Mouse (Mus musculus): ENCODE data around the gene 1600014C23Rik. TPM values are rescaled to one million over a fixed set of nuclear protein-coding genes. Genes with fewer than 3 reads are reported as not detected.

Gene 1600014C23Rik
- polyA plus RNA-seq, 1 experiment from 2014 or later, result not detected

- no peak overlapping the region for H3K4me3 ChIP-seq (ENCODE audit: low read depth, low read length)
- no peaks in the 10 kb centered on the region for H3K9me3 ChIP-seq (ENCODE audit: control insufficient read depth, low read length)
- peaks cover 38% of the 10 kb centered on the region for H3K4me1 ChIP-seq (replicated peaks; ENCODE audit: control insufficient read depth, insufficient read depth, low read length)
- ATAC-seq (replicated peaks; ENCODE audit: low FRiP score), result peak; percentile 78
- H3K4me2 ChIP-seq, result peak overlapping the region; percentile 43
- H3K36me3 ChIP-seq (ENCODE audit: control insufficient read depth, insufficient read depth, low read length), result peaks cover 10% of the 10 kb centered on the region
- H3K9ac ChIP-seq (ENCODE audit: low read depth, low read length), result peak overlapping the region; percentile 25
- H3K27ac ChIP-seq (ENCODE audit: low read depth, low read length), result peak overlapping the region; percentile 50
- DNase-seq (ENCODE audit: low spot score), result no peak
- no peaks in the 10 kb centered on the region for H3K27me3 ChIP-seq (replicated peaks; ENCODE audit: control insufficient read depth, insufficient read depth, low read length)
- WGBS, result 55% methylated on average over 23 of the region's 23 CpGs
Observed at GRCm38 (mm10) chr17:45695227-45696120, 38.2 kb downstream of the 1600014C23Rik start.

DNA sequence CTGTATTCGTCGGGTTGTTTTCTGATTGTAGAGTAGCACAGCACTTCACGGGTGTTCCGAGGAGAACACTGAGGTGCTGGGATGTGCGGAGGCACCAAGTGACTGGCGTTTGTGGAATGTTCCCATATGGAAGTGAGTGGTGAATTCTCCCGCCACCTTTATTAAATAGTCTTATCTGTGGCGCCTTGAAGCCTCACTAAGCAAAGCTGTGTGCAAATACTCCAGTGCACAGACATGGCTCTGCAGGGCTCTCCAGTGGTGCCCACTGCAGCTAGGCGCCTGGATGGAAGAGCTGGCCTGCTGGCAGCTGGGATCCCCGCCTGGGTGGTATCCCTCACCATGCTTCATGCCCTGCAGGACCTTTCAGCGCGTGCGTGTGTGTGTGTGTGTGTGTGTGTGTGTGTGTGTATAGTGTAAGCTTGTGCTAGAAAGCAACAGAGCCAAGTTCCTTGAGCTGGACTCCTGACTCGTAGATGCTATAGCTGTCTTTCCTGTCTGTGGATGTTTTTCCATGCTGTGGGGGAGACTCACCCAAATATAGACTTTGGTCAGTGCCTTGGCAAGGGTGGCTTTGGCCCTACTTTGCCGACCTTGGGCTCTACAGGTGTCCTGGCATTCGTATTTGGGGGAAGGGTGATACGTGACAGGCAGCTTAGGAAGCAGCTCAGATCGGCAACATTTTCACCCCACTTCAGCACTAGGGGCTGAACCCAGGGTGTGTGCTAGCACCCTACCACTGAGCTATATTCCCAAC, 39.7 kb downstream of the 1600014C23Rik start:
- no peak overlapping the region for H3K9ac ChIP-seq (ENCODE audit: low read depth, low read length)
- H3K4me3 ChIP-seq (ENCODE audit: low read depth, low read length), result no peak overlapping the region
- H3K4me1 ChIP-seq (replicated peaks; ENCODE audit: control insufficient read depth, insufficient read depth, low read length), result peaks cover 31% of the 10 kb centered on the region
- no peaks in the 10 kb centered on the region for H3K9me3 ChIP-seq (ENCODE audit: control insufficient read depth, low read length)
- no peak overlapping the region for H3K27ac ChIP-seq (ENCODE audit: low read depth, low read length)
- H3K27me3 ChIP-seq (replicated peaks; ENCODE audit: control insufficient read depth, insufficient read depth, low read length), result no peaks in the 10 kb centered on the region
- DNase-seq (ENCODE audit: low spot score) (no peak), ATAC-seq (replicated peaks; ENCODE audit: low FRiP score) (no peak)
- peaks cover 10% of the 10 kb centered on the region for H3K36me3 ChIP-seq (ENCODE audit: control insufficient read depth, insufficient read depth, low read length)
- no peak overlapping the region for H3K4me2 ChIP-seq
- 74% methylated on average over 18 of the region's 18 CpGs for WGBS

DNA sequence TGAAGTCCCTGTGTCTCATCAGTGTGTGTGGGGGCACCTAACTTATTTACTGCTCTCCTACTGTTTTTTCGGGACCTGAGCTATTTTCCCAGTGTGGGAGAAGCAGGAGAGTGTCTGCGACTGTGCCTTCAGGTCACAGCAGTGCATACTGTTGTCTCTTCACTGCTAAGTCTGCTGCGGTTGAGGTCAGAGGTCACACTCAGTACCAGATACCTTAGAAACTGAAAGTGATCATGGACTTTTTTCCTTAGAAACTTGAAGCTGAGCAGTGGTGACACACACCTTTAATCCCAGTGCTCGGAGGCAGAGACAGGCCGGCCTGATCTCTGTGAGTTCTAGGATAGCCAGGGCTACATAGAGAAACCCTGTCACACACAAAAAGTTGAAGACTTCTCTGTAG, 41.5 kb downstream of the 1600014C23Rik start:
- H3K9me3 ChIP-seq (ENCODE audit: control insufficient read depth, low read length), result no peaks in the 10 kb centered on the region
- ATAC-seq (replicated peaks; ENCODE audit: low FRiP score), result no peak
- WGBS, result 80% methylated on average over 5 of the region's 5 CpGs
- peaks cover 37% of the 10 kb centered on the region for H3K4me1 ChIP-seq (replicated peaks; ENCODE audit: control insufficient read depth, insufficient read depth, low read length)
- H3K27ac ChIP-seq (ENCODE audit: low read depth, low read length), result 0 out of 2 replicates have a peak overlapping the region, but pooled peaks have one; percentile 27
- H3K27me3 ChIP-seq (replicated peaks; ENCODE audit: control insufficient read depth, insufficient read depth, low read length), result no peaks in the 10 kb centered on the region
- peaks cover 6% of the 10 kb centered on the region; the same call in 1 of the 2 replicates for H3K36me3 ChIP-seq (ENCODE audit: control insufficient read depth, insufficient read depth, low read length)
- no peak overlapping the region for H3K9ac ChIP-seq (ENCODE audit: low read depth, low read length)
- DNase-seq (ENCODE audit: low spot score), result no peak
- H3K4me3 ChIP-seq (ENCODE audit: low read depth, low read length), result no peak overlapping the region
- no peak overlapping the region for H3K4me2 ChIP-seq

DNA sequence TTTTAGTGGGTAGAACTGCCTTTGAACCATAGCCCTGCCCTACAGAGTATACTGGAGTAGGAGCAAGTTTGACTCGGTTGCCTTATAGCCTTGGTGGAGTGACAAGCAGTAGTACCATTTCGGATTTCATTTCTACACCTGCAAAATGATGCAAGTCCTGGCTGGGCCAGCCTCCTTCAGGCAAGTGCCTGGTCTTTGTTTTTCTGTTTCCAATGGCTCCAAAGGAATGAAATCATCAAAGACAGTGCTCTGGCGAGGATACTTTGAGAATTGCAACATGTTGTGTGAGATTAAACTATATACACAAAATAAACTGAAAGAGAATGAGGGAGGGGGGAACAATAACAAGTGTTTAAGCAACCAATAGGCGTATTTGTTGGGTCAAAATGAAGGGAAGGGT, 43.6 kb downstream of the 1600014C23Rik start:
- Histone ChIP-seq H3K27me3 (replicated peaks; ENCODE audit: control insufficient read depth, insufficient read depth, low read length) (no peaks in the 10 kb centered on the region), H3K27ac (ENCODE audit: low read depth, low read length) (no peak overlapping the region), H3K9me3 (ENCODE audit: control insufficient read depth, low read length) (no peaks in the 10 kb centered on the region), H3K4me2 (no peak overlapping the region), H3K4me1 (replicated peaks; ENCODE audit: control insufficient read depth, insufficient read depth, low read length) (peaks cover 37% of the 10 kb centered on the region), H3K4me3 (ENCODE audit: low read depth, low read length) (no peak overlapping the region), H3K9ac (ENCODE audit: low read depth, low read length) (no peak overlapping the region), H3K36me3 (ENCODE audit: control insufficient read depth, insufficient read depth, low read length) (no peaks in the 10 kb centered on the region)
- DNase-seq (ENCODE audit: low spot score) (no peak), ATAC-seq (replicated peaks; ENCODE audit: low FRiP score) (no peak)
- 85% methylated on average over 4 of the region's 4 CpGs for WGBS

GRCm38 (mm10) chr17:45689120-45689519, 44.5 kb downstream of the 1600014C23Rik start:
- peaks cover 40% of the 10 kb centered on the region for H3K4me1 ChIP-seq (replicated peaks; ENCODE audit: control insufficient read depth, insufficient read depth, low read length)
- WGBS, result 80% methylated on average over 9 of the region's 9 CpGs
- no peak overlapping the region for H3K27ac ChIP-seq (ENCODE audit: low read depth, low read length)

DNA sequence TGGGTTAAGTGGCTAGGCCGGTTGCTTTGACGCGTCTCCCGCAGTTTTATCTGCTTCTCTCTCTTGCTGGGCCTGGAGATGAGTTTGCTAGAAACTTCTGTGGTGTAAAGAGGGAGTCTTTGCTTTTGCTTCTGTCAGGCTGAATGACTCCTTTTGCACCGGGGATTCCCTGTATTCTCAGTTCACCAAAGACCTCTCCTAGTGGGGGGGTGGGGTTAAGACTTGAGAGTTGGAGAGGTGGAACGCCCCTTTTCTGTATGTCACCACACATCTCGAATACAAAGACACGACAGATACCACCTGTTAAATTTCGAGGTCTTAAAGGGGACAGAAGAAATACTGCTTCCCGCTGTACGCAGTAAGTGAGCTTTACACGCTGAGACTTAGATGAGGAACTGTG, 46.9 kb downstream of the 1600014C23Rik start, which contains the start of gene Tmem63b:
TSS of gene Tmem63b (minus strand) at position 190 of the 400 bp plus-strand sequence.
- H3K27me3 ChIP-seq (replicated peaks; ENCODE audit: control insufficient read depth, insufficient read depth, low read length), result no peaks in the 10 kb centered on the region
- WGBS, result 9% methylated on average over 12 of the region's 12 CpGs
- no peaks in the 10 kb centered on the region for H3K36me3 ChIP-seq (ENCODE audit: control insufficient read depth, insufficient read depth, low read length)
- peak within 1 kb of the TSS; percentile 71 for H3K4me3 ChIP-seq (ENCODE audit: low read depth, low read length)
- no peaks in the 10 kb centered on the region for H3K9me3 ChIP-seq (ENCODE audit: control insufficient read depth, low read length)
- H3K9ac ChIP-seq (ENCODE audit: low read depth, low read length), result peak within 1 kb of the TSS; percentile 77
- DNase-seq (ENCODE audit: low spot score) (no peak), ATAC-seq (replicated peaks; ENCODE audit: low FRiP score) (peak; percentile 9)
- H3K4me1 ChIP-seq (replicated peaks; ENCODE audit: control insufficient read depth, insufficient read depth, low read length), result peaks cover 23% of the 10 kb centered on the region
- H3K27ac ChIP-seq (ENCODE audit: low read depth, low read length), result peak within 1 kb of the TSS; percentile 61
- H3K4me2 ChIP-seq, result peak within 1 kb of the TSS; percentile 98

More at GRCm38 (mm10) chr17:45689120-45689519, 44.5 kb downstream of the 1600014C23Rik start:
- DNase-seq (ENCODE audit: low spot score) (no peak), ATAC-seq (replicated peaks; ENCODE audit: low FRiP score) (no peak)
- Histone ChIP-seq H3K9ac (ENCODE audit: low read depth, low read length) (no peak overlapping the region), H3K4me2 (no peak overlapping the region), H3K9me3 (ENCODE audit: control insufficient read depth, low read length) (no peaks in the 10 kb centered on the region), H3K27me3 (replicated peaks; ENCODE audit: control insufficient read depth, insufficient read depth, low read length) (no peaks in the 10 kb centered on the region), H3K36me3 (ENCODE audit: control insufficient read depth, insufficient read depth, low read length) (no peaks in the 10 kb centered on the region), H3K4me3 (ENCODE audit: low read depth, low read length) (no peak overlapping the region)

DNA sequence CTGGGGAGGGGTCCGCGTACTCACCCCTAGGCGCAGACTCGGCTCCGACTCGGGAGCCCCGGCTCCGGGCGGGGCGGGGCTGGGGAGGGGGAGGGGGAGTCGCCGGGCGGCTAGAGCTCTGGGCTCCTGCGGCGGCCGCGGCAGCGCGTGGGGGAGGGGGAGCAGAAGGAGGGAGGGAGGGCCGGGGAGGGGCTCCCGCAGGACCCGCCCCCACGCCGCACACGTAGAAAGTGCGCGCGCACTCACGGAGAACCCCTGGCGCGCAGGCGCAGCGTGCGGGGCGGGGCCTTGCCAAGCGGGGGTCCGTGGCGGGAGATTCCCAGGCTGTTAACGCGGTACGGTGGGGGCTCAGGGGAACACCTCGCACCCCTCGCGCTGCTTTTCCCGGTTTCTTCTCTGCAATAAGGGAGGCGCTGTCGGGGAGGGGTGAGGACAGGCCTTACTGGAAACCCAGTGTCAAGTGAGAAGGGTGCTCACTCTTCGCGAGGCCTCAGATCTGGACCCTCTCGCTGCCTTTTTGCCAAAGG, 47.5 kb downstream of the 1600014C23Rik start, which contains the start of gene Mrpl14:
TSS of gene Mrpl14 (plus strand) at position 230 of the 527 bp plus-strand sequence.
- WGBS, result 2% methylated on average over 40 of the region's 50 CpGs
- no peaks in the 10 kb centered on the region for H3K36me3 ChIP-seq (ENCODE audit: control insufficient read depth, insufficient read depth, low read length)
- no peaks in the 10 kb centered on the region for H3K27me3 ChIP-seq (replicated peaks; ENCODE audit: control insufficient read depth, insufficient read depth, low read length)
- H3K9me3 ChIP-seq (ENCODE audit: control insufficient read depth, low read length), result no peaks in the 10 kb centered on the region
- peak within 1 kb of the TSS; percentile 71 for H3K4me3 ChIP-seq (ENCODE audit: low read depth, low read length)
- ATAC-seq (replicated peaks; ENCODE audit: low FRiP score) (peak; percentile 83), DNase-seq (ENCODE audit: low spot score) (peak; percentile 91)
- peak within 1 kb of the TSS; percentile 98 for H3K4me2 ChIP-seq
- peaks cover 21% of the 10 kb centered on the region for H3K4me1 ChIP-seq (replicated peaks; ENCODE audit: control insufficient read depth, insufficient read depth, low read length)
- H3K27ac ChIP-seq (ENCODE audit: low read depth, low read length), result peak within 1 kb of the TSS; percentile 61
- H3K9ac ChIP-seq (ENCODE audit: low read depth, low read length), result peak within 1 kb of the TSS; percentile 77

Measured in liver, embryonic 11.5 days (tissue).